Mouse (Mus musculus): ENCODE results near the gene Gpr19.

DNA sequence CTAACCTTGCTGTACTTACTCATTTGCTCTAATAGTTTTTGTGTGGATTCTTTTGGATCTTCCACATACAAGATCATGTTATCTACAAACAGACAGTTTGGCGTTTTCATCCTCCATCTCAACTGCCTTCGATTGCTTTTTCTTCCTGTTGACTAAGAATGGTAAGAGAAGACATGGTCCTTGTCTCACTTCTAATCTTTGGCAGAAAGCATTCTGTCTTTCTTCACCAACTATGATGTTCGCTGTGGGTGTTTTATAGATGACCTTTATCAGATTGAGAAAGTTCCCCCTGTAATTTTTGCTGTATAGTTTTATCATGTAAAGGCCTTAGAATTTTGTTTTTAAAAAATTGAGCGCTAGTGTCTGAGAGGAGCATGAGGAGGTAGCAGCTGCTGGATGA is 60.3 kb downstream of the Gpr19 start:
- TF ChIP-seq CTCF (IDR thresholded peaks at IDR 0.05; ENCODE audit: borderline replicate concordance, control insufficient read depth, extremely low read depth, insufficient read depth, low read length, poor library complexity) (no peak), POLR2A (IDR thresholded peaks at IDR 0.05; ENCODE audit: control insufficient read depth, extremely low read depth, insufficient read depth, low read length, poor library complexity) (no peak)
